Mouse (Mus musculus) neural tube, embryonic 13.5 days (tissue): Measurements from ENCODE around the gene Gm20809. TPM values are rescaled to one million over a fixed set of nuclear protein-coding genes. Genes with fewer than 3 reads are reported as not detected.
"Not testable (repeated sequence)": the region's sequence is repeated elsewhere in the genome, so short reads cannot be mapped to it uniquely, and the experiment has no call there.

Experiments used
- ATAC-seq: fragments of 200-750 bp; cut with Nextera tagmentation; 2 replicates; pipeline ENCODE4 v1.8.0; 2017; ENCODE audit warnings: low read depth, mild to moderate bottlenecking, moderate TSS enrichment, moderate library complexity
- H3K27ac ChIP-seq: fragments of 300-500 bp; sonication (generic); replicated peaks from 2 replicates; pipeline ENCODE4 v1.5.1; 2015; ENCODE audit warnings: moderate library complexity, mild to moderate bottlenecking, inconsistent platforms
- H3K27me3 ChIP-seq: fragments of 300-500 bp; sonication (generic); 2 replicates; pipeline ENCODE4 v1.6.1; 2015; ENCODE audit warnings: mild to moderate bottlenecking, inconsistent platforms
- H3K36me3 ChIP-seq: fragments of 300-500 bp; sonication (generic); 2 replicates; pipeline ENCODE4 v1.6.1; 2015; ENCODE audit warnings: mild to moderate bottlenecking, inconsistent platforms
- H3K4me1 ChIP-seq: fragments of 300-500 bp; sonication (generic); replicated peaks from 2 replicates; pipeline ENCODE4 v1.6.1; 2015; ENCODE audit warnings: inconsistent platforms
- H3K4me2 ChIP-seq: fragments of 300-500 bp; sonication (generic); 2 replicates; pipeline ENCODE4 v1.6.1; 2015; ENCODE audit warnings: inconsistent platforms, mild to moderate bottlenecking, moderate library complexity
- H3K4me3 ChIP-seq: fragments of 300-500 bp; sonication (generic); 2 replicates; pipeline ENCODE4 v1.5.1; 2015; ENCODE audit warnings: mild to moderate bottlenecking, inconsistent platforms
- H3K9ac ChIP-seq: fragments of 300-500 bp; sonication (generic); 2 replicates; pipeline ENCODE4 v1.6.1; 2015; ENCODE audit warnings: moderate library complexity, mild to moderate bottlenecking, inconsistent platforms
- H3K9me3 ChIP-seq: fragments of 300-500 bp; sonication (generic); 2 replicates; pipeline ENCODE4 v1.6.1; 2016; ENCODE audit warnings: inconsistent platforms
- WGBS: fragments of 180-500 bp; shearing (Covaris S2); methylation state at CpG from one replicate; pipeline ENCODE4 v1.1.7; 2015; 5-methylcytosine and 5-hydroxymethylcytosine counted together
- polyA plus RNA-seq: library from polyadenylated mRNA; unstranded; fragments of >200 nt; fragmentation: Nextera tagmentation; extraction: Ambion mirVana; gene quantifications from 2 replicates; pipeline ENCODE4 v1.2.1, GENCODE M21; 2015

Gm20809 gene
- polyA plus RNA-seq: not detected in 2 replicates

DNA sequence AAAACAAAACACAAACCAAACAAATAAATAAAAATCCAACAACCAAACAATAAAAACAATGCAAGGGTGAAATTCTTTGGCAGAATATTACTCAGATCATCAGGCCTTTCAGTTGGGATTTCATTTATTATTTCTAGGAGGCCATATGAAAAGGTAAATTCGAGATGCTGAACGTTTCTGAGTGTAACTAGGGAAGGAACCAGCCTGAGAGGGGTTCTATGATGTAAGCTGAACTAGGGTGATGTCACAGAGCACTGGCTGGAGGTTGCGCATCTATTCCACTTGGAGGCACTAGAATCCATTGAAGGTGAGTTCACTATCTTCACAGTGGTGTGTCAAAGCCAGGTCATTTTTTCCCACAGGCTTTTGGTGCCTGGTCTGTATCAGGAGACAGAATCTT, at the start of gene Gm20809:
TSS of gene Gm20809 (plus strand) at position 301 of the 400 bp plus-strand sequence.
- H3K36me3 ChIP-seq, H3K9ac ChIP-seq, H3K27ac ChIP-seq, H3K4me2 ChIP-seq, H3K27me3 ChIP-seq, H3K9me3 ChIP-seq, ATAC-seq, H3K4me3 ChIP-seq, H3K4me1 ChIP-seq: not testable (repeated sequence)
- no CpG with 5 or more reads among the region's 3 CpGs for WGBS
